Mouse (Mus musculus) cerebellum, adult 2 months (tissue): ENCODE measurements around the gene Rtn3.

Experiments
- CTCF ChIP-seq: fragments of 200-500 bp; IDR thresholded peaks from 2 replicates; pipeline ENCODE4 v1.5.1; 2011; ENCODE audit warnings: low read depth, mild to moderate bottlenecking, control low read depth, low read length, moderate library complexity, borderline replicate concordance; ENCODE audit not compliant: insufficient read depth
- POLR2A ChIP-seq: fragments of 200-500 bp; IDR thresholded peaks from 2 replicates; pipeline ENCODE4 v1.6.1; 2011; ENCODE audit warnings: low read length, control low read depth, borderline replicate concordance; ENCODE audit not compliant: insufficient read depth

GRCm38 (mm10) chr19:7388488-7388887 is 94.6 kb downstream of the Rtn3 start:
- TF ChIP-seq CTCF (no peak), POLR2A (no peak)
